Mouse (Mus musculus) limb, embryonic 14.5 days (tissue): ENCODE data around the gene Olfr1177-ps. TPM values are rescaled to one million over a fixed set of nuclear protein-coding genes. Genes with fewer than 3 reads are reported as not detected.

ENCODE experiments used
- ATAC-seq: fragments of 200-750 bp; cut with Nextera tagmentation; 2 replicates; pipeline ENCODE4 v1.8.0; 2017; ENCODE audit warnings: low read depth, moderate number of reproducible peaks, moderate TSS enrichment; ENCODE audit not compliant: low FRiP score
- DNase-seq: peaks from one replicate; pipeline ENCODE4 v3.0.0-alpha.2; 2015; ENCODE audit warnings: low spot score
- H3K27ac ChIP-seq: fragments of 300-500 bp; sonication (generic); replicated peaks from 2 replicates; pipeline ENCODE4 v1.5.1; 2014; ENCODE audit warnings: low read depth, mild to moderate bottlenecking, low read length, moderate library complexity, mixed read lengths
- H3K27me3 ChIP-seq: fragments of 300-500 bp; sonication (generic); 2 replicates; pipeline ENCODE4 v1.6.1; 2014; ENCODE audit warnings: low read length, mixed read lengths; ENCODE audit not compliant: control insufficient read depth, insufficient read depth
- H3K36me3 ChIP-seq: fragments of 300-500 bp; sonication (generic); 2 replicates; pipeline ENCODE4 v1.6.1; 2014; ENCODE audit warnings: mild to moderate bottlenecking, low read length, moderate library complexity, mixed read lengths; ENCODE audit not compliant: control insufficient read depth, insufficient read depth
- H3K4me1 ChIP-seq: fragments of 300-500 bp; sonication (generic); 2 replicates; pipeline ENCODE4 v1.6.1; 2014; ENCODE audit warnings: antibody characterized with exemption, low read length, mixed read lengths; ENCODE audit not compliant: control insufficient read depth, insufficient read depth
- H3K4me2 ChIP-seq: fragments of 300-500 bp; sonication (generic); replicated peaks from 2 replicates; pipeline ENCODE4 v1.6.1; 2014; ENCODE audit warnings: low read depth, mild to moderate bottlenecking, low read length, moderate library complexity; ENCODE audit not compliant: severe bottlenecking
- H3K4me3 ChIP-seq: fragments of 300-500 bp; sonication (generic); replicated peaks from 2 replicates; pipeline ENCODE4 v1.5.1; 2014; ENCODE audit warnings: low read length
- H3K9ac ChIP-seq: fragments of 300-500 bp; sonication (generic); 2 replicates; pipeline ENCODE4 v1.6.1; 2014; ENCODE audit warnings: mild to moderate bottlenecking, low read depth, low read length, moderate library complexity; ENCODE audit not compliant: severe bottlenecking
- H3K9me3 ChIP-seq: fragments of 300-500 bp; sonication (generic); 2 replicates; pipeline ENCODE4 v1.6.1; 2016; ENCODE audit warnings: low read length; ENCODE audit not compliant: control insufficient read depth
- POLR2A ChIP-seq: fragments of 200-500 bp; IDR thresholded peaks from 2 replicates; pipeline ENCODE4 v1.8.0; 2012; ENCODE audit warnings: inconsistent platforms, mild to moderate bottlenecking, moderate library complexity, borderline replicate concordance; ENCODE audit not compliant: insufficient read depth, insufficient read length; ENCODE audit errors: extremely low read depth
- WGBS: fragments of 180-500 bp; shearing (Covaris S2); extraction: QIAGEN DNeasy Blood & Tissue Kit; methylation state at CpG from one replicate; pipeline ENCODE4 v1.1.7; 2014; 5-methylcytosine and 5-hydroxymethylcytosine counted together
- polyA plus RNA-seq, 2 experiments: library from polyadenylated mRNA; depleted of rRNA in 1 of 2; stranded (reverse) in 1 of 2; unstranded in 1 of 2; fragments of >200 nt; fragmentation: Nextera tagmentation in 1 of 2; extraction: Ambion mirVana in 1 of 2; gene quantifications; 2 replicates each; pipeline versions ENCODE4 v1.2.1 to v1.2.3; 2012 to 2014

Gene Olfr1177-ps
- polyA plus RNA-seq, 2 experiments: not detected

DNA sequence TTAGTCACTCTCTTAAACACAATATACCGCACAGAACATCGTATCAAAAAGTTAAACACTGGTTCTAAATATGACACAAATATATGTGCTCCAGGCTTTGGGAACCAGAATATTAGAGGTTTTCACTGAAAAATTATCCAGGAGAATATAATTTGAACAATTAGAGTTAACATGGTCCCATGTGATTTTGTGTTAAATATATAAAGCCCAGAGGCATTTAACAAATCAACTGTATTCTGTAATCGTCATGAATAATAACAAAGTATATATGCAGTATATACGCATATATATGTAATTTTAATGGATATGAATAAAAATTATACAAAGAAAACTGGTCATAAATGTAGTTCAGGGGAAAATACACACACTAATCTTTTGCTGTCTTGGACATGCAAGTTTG lies 31.3 kb downstream of the Olfr1177-ps start, which contains the start of gene Olfr1174-ps:
Gene Olfr1174-ps, minus strand, starts transcription at position 101 of the 400 bp plus-strand sequence.
- 91% methylated on average over 4 of the region's 4 CpGs for WGBS
- no peak for TF ChIP-seq POLR2A
- H3K4me3 ChIP-seq: no peak within 1 kb of the TSS
- ATAC-seq (no peak), DNase-seq (no peak)
- H3K36me3 ChIP-seq: no peaks in the 10 kb centered on the region
- H3K4me1 ChIP-seq: no peaks in the 10 kb centered on the region
- H3K4me2 ChIP-seq: no peak within 1 kb of the TSS
- H3K27ac ChIP-seq: no peak within 1 kb of the TSS
- H3K9me3 ChIP-seq: no peaks in the 10 kb centered on the region
- no peak within 1 kb of the TSS for H3K9ac ChIP-seq
- no peaks in the 10 kb centered on the region for H3K27me3 ChIP-seq

Other genes starting within 250 kb of the Olfr1177-ps start
- not detected in 2 replicates for gene Olfr1166, start 218.2 kb downstream of the Olfr1177-ps start, polyA plus RNA-seq (2012; rRNA removed)
- not detected in 2 replicates for gene Olfr1166, start 218.2 kb downstream of the Olfr1177-ps start, polyA plus RNA-seq (2014; fragmentation: Nextera tagmentation; extraction: Ambion mirVana)
- gene Olfr1167, start 191.3 kb downstream of the Olfr1177-ps start, polyA plus RNA-seq (2012; rRNA removed): not detected in 2 replicates
- gene Olfr1167, start 191.3 kb downstream of the Olfr1177-ps start, polyA plus RNA-seq (2014; fragmentation: Nextera tagmentation; extraction: Ambion mirVana): not detected in 2 replicates
- gene Olfr1168, start 164.6 kb downstream of the Olfr1177-ps start, polyA plus RNA-seq (2012; rRNA removed): not detected in 2 replicates
- not detected in 2 replicates for gene Olfr1168, start 164.6 kb downstream of the Olfr1177-ps start, polyA plus RNA-seq (2014; fragmentation: Nextera tagmentation; extraction: Ambion mirVana)
- gene Olfr1170, start 118.2 kb downstream of the Olfr1177-ps start, polyA plus RNA-seq (2012; rRNA removed): not detected in 2 replicates
- not detected in 2 replicates for gene Olfr1170, start 118.2 kb downstream of the Olfr1177-ps start, polyA plus RNA-seq (2014; fragmentation: Nextera tagmentation; extraction: Ambion mirVana)
- not detected in 2 replicates for gene Olfr1173, start 66.6 kb downstream of the Olfr1177-ps start, polyA plus RNA-seq (2012; rRNA removed)
- gene Olfr1173, start 66.6 kb downstream of the Olfr1177-ps start, polyA plus RNA-seq (2014; fragmentation: Nextera tagmentation; extraction: Ambion mirVana): not detected in 2 replicates
- gene Olfr1174-ps, start 31.4 kb downstream of the Olfr1177-ps start, polyA plus RNA-seq (2012; rRNA removed): not detected in 2 replicates
- gene Olfr1174-ps, start 31.4 kb downstream of the Olfr1177-ps start, polyA plus RNA-seq (2014; fragmentation: Nextera tagmentation; extraction: Ambion mirVana): not detected in 2 replicates
- gene Olfr1175-ps, start 19.3 kb downstream of the Olfr1177-ps start, polyA plus RNA-seq (2012; rRNA removed): not detected in 2 replicates
- not detected in 2 replicates for gene Olfr1175-ps, start 19.3 kb downstream of the Olfr1177-ps start, polyA plus RNA-seq (2014; fragmentation: Nextera tagmentation; extraction: Ambion mirVana)
- gene Olfr1176, start 9.8 kb downstream of the Olfr1177-ps start, polyA plus RNA-seq (2012; rRNA removed): not detected in 2 replicates
- not detected in 2 replicates for gene Olfr1176, start 9.8 kb downstream of the Olfr1177-ps start, polyA plus RNA-seq (2014; fragmentation: Nextera tagmentation; extraction: Ambion mirVana)
- 0.08 TPM in 1 of 2 replicates, not detected in the other for gene Olfr1178, start 40.6 kb upstream of the Olfr1177-ps start, polyA plus RNA-seq (2012; rRNA removed)
- gene Olfr1178, start 40.6 kb upstream of the Olfr1177-ps start, polyA plus RNA-seq (2014; fragmentation: Nextera tagmentation; extraction: Ambion mirVana): not detected in 2 replicates
- not detected in 2 replicates for gene Olfr1179, start 60.0 kb upstream of the Olfr1177-ps start, polyA plus RNA-seq (2012; rRNA removed)
- gene Olfr1179, start 60.0 kb upstream of the Olfr1177-ps start, polyA plus RNA-seq (2014; fragmentation: Nextera tagmentation; extraction: Ambion mirVana): not detected in 2 replicates
- not detected in 2 replicates for gene Olfr1180, start 72.7 kb upstream of the Olfr1177-ps start, polyA plus RNA-seq (2012; rRNA removed)
- not detected in 2 replicates for gene Olfr1180, start 72.7 kb upstream of the Olfr1177-ps start, polyA plus RNA-seq (2014; fragmentation: Nextera tagmentation; extraction: Ambion mirVana)
- not detected in 2 replicates for gene Olfr1181, start 79.7 kb upstream of the Olfr1177-ps start, polyA plus RNA-seq (2012; rRNA removed)
- gene Olfr1181, start 79.7 kb upstream of the Olfr1177-ps start, polyA plus RNA-seq (2014; fragmentation: Nextera tagmentation; extraction: Ambion mirVana): not detected in 2 replicates
- not detected in 2 replicates for gene Gm13757, start 102.6 kb upstream of the Olfr1177-ps start, polyA plus RNA-seq (2012; rRNA removed)
- not detected in 2 replicates for gene Gm13757, start 102.6 kb upstream of the Olfr1177-ps start, polyA plus RNA-seq (2014; fragmentation: Nextera tagmentation; extraction: Ambion mirVana)
- not detected in 2 replicates for gene Olfr1183, start 108.4 kb upstream of the Olfr1177-ps start, polyA plus RNA-seq (2012; rRNA removed)
- gene Olfr1183, start 108.4 kb upstream of the Olfr1177-ps start, polyA plus RNA-seq (2014; fragmentation: Nextera tagmentation; extraction: Ambion mirVana): not detected in 2 replicates
- not detected in 2 replicates for gene Olfr1184, start 137.1 kb upstream of the Olfr1177-ps start, polyA plus RNA-seq (2012; rRNA removed)
- gene Olfr1184, start 137.1 kb upstream of the Olfr1177-ps start, polyA plus RNA-seq (2014; fragmentation: Nextera tagmentation; extraction: Ambion mirVana): not detected in 2 replicates
- gene Olfr1185-ps1, start 146.8 kb upstream of the Olfr1177-ps start, polyA plus RNA-seq (2012; rRNA removed): not detected in 2 replicates
- not detected in 2 replicates for gene Olfr1185-ps1, start 146.8 kb upstream of the Olfr1177-ps start, polyA plus RNA-seq (2014; fragmentation: Nextera tagmentation; extraction: Ambion mirVana)
- gene Olfr1186, start 172.1 kb upstream of the Olfr1177-ps start, polyA plus RNA-seq (2012; rRNA removed): not detected in 2 replicates
- not detected in 2 replicates for gene Olfr1186, start 172.1 kb upstream of the Olfr1177-ps start, polyA plus RNA-seq (2014; fragmentation: Nextera tagmentation; extraction: Ambion mirVana)
- gene Olfr1188, start 210.4 kb upstream of the Olfr1177-ps start, polyA plus RNA-seq (2012; rRNA removed): not detected in 2 replicates
- not detected in 2 replicates for gene Olfr1188, start 210.4 kb upstream of the Olfr1177-ps start, polyA plus RNA-seq (2014; fragmentation: Nextera tagmentation; extraction: Ambion mirVana)
- not detected in 2 replicates for gene Olfr1189, start 240.0 kb upstream of the Olfr1177-ps start, polyA plus RNA-seq (2012; rRNA removed)
- not detected in 2 replicates for gene Olfr1189, start 240.0 kb upstream of the Olfr1177-ps start, polyA plus RNA-seq (2014; fragmentation: Nextera tagmentation; extraction: Ambion mirVana)